Mouse (Mus musculus) olfactory bulb, adult 2 months (tissue): ENCODE data around the gene Acap1.

Experiments used
- CTCF ChIP-seq: fragments of 200-500 bp; IDR thresholded peaks from 2 replicates; pipeline ENCODE4 v1.5.1; 2012; ENCODE audit warnings: low read depth, mild to moderate bottlenecking, low read length, moderate library complexity; ENCODE audit not compliant: insufficient read depth
- POLR2A ChIP-seq: fragments of 200-500 bp; IDR thresholded peaks from 2 replicates; pipeline ENCODE4 v1.6.1; 2012; ENCODE audit warnings: mild to moderate bottlenecking, low read depth, low read length, moderate library complexity; ENCODE audit not compliant: insufficient read depth

GRCm38 (mm10) chr11:69919661-69920265, 24.4 kb upstream of the Acap1 start:
- TF ChIP-seq CTCF, result no peak
- TF ChIP-seq POLR2A, result no peak
